Mouse (Mus musculus): Measurements from ENCODE around the gene Iscu. TPM values are rescaled to one million over a fixed set of nuclear protein-coding genes. Genes with fewer than 3 reads are reported as not detected.

Gene Iscu
- polyA plus RNA-seq, 1 experiment = 16.5 TPM

DNA sequence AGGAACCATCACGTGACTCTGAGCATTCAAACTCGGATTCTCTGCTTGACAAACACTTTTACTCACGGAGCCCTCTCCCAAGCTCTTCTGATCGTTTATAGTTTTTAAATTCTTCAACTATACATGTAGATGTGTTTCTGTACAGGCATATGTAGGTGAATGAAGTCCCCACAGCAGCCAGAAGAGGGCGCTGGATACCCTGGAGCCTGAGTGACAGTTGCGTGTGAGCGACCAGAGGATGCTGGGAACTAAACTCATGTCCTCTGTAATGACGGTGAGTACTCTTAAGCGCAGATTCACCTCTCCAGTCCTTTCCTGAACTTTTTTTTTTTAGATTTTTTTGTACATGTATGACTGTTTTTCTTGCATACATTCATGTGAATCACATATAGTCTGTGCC lies 41.1 kb downstream of the Iscu start:
- peaks cover 7% of the 10 kb centered on the region for H3K9me3 ChIP-seq (ENCODE audit: control insufficient read depth, low read length)
- peaks cover 5% of the 10 kb centered on the region for H3K4me1 ChIP-seq (ENCODE audit: control insufficient read depth)
- no peak overlapping the region for H3K4me3 ChIP-seq (replicated peaks)
- no peaks in the 10 kb centered on the region for H3K36me3 ChIP-seq (ENCODE audit: control insufficient read depth)
- no peak for TF ChIP-seq TAL1 (IDR thresholded peaks at IDR 0.05; ENCODE audit: low read length)
- TF ChIP-seq GATA1 (IDR thresholded peaks at IDR 0.05; ENCODE audit: low read length) = no peak
- H3K27me3 ChIP-seq (ENCODE audit: control insufficient read depth) = peaks cover 8% of the 10 kb centered on the region

DNA sequence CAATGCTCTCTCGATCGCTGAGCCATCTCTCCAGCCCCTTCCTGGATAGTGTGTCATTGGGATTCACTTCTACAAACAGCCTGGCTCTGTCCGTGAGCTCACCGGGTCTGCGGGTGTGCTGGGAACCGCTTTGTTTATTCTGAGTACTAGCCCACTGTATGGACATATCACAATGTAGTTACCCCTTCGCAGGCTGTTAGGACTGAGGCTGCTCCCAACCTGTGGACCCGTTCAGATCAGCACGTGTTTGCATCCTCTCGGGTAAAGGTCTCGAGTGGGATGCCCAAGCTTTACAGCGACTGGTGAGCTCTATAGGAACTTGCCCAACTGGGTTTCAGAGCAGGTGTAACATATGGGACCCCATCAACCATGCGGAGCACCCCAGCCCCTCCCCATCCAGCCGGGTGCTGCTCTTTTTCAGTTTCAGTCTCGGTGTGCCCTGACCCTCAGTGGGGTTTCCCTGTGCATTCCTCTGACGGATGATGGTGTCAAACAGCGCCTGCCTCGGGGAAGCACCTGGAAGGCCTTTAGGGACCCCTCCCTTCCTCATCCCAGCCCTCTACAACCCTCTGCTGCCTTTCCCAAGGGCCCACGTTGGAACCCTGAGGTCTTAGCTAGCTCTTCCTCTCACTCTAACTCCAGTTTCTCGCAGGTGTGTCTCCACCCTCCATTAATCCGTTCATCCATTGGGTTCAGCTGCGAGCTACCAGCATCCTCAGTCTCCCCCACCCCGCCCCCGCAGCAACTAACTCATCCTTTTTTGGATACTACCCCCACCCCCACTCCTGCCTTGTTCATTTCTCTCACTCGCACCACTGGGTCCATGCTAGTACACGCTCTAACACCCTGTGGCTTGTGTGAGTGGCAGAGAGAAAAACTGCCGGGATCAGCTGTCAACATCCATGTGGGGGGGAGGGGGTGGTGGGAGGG lies 41.8 kb downstream of the Iscu start:
- TF ChIP-seq TAL1 (IDR thresholded peaks at IDR 0.05; ENCODE audit: low read length) (no peak), GATA1 (IDR thresholded peaks at IDR 0.05; ENCODE audit: low read length) (no peak)
- peaks cover 7% of the 10 kb centered on the region for H3K9me3 ChIP-seq (ENCODE audit: control insufficient read depth, low read length)
- peaks cover 8% of the 10 kb centered on the region for H3K27me3 ChIP-seq (ENCODE audit: control insufficient read depth)
- H3K4me1 ChIP-seq (ENCODE audit: control insufficient read depth) = peaks cover 5% of the 10 kb centered on the region
- H3K4me3 ChIP-seq (replicated peaks) = no peak overlapping the region
- H3K36me3 ChIP-seq (ENCODE audit: control insufficient read depth) = no peaks in the 10 kb centered on the region

DNA sequence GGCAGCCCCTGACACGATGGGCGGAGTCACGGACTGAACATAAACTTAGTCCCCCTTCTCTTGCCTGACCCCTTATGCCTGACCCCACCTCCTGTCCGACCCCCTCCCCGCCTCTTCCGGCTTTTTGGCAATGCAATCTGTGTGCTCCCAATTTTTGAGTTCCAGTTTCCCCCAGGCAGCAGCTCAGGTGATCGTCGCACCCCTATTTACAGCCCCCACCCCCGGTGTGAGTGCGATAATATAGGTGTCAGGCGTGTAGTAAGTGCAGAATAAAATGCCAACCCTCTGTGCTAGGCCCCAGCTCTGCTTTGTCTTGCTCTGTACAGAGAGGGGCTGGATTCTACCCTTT lies 42.5 kb downstream of the Iscu start:
- no peak overlapping the region for H3K4me3 ChIP-seq (replicated peaks)
- no peaks in the 10 kb centered on the region for H3K36me3 ChIP-seq (ENCODE audit: control insufficient read depth)
- TF ChIP-seq TAL1 (IDR thresholded peaks at IDR 0.05; ENCODE audit: low read length) = no peak
- TF ChIP-seq GATA1 (IDR thresholded peaks at IDR 0.05; ENCODE audit: low read length) = no peak
- peaks cover 5% of the 10 kb centered on the region for H3K4me1 ChIP-seq (ENCODE audit: control insufficient read depth)
- H3K9me3 ChIP-seq (ENCODE audit: control insufficient read depth, low read length) = peaks cover 7% of the 10 kb centered on the region
- H3K27me3 ChIP-seq (ENCODE audit: control insufficient read depth) = peaks cover 8% of the 10 kb centered on the region

DNA sequence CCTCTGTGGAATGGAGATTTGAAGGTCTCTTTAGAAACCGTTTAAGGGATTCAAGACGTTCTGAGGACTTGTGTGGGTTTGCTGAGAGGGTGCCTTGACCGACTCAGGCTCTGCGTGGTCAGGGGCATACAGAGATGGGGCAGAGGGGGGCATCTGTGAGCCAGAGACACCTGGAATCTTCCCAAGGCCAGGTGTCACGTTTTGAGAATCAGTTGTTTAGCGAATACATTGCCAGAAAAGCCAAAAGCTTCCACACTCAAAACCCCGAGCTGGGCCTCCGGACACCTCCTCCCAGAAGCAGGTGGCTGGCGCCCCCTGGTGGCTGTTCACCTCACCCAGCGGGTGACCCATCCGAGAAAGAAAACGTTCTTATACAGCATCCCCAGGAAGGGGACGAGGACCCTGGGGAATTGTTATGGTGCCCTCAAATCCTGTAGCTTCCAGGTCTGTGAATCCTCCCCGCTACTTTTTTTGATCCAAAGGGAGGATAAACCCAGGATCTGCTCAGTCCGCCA lies 43.1 kb downstream of the Iscu start:
- TF ChIP-seq GATA1 (IDR thresholded peaks at IDR 0.05; ENCODE audit: low read length) (no peak), TAL1 (IDR thresholded peaks at IDR 0.05; ENCODE audit: low read length) (no peak)
- Histone ChIP-seq H3K36me3 (ENCODE audit: control insufficient read depth) (no peaks in the 10 kb centered on the region), H3K4me3 (replicated peaks) (no peak overlapping the region), H3K9me3 (ENCODE audit: control insufficient read depth, low read length) (peaks cover 7% of the 10 kb centered on the region), H3K4me1 (ENCODE audit: control insufficient read depth) (peaks cover 5% of the 10 kb centered on the region), H3K27me3 (ENCODE audit: control insufficient read depth) (peaks cover 8% of the 10 kb centered on the region)

DNA sequence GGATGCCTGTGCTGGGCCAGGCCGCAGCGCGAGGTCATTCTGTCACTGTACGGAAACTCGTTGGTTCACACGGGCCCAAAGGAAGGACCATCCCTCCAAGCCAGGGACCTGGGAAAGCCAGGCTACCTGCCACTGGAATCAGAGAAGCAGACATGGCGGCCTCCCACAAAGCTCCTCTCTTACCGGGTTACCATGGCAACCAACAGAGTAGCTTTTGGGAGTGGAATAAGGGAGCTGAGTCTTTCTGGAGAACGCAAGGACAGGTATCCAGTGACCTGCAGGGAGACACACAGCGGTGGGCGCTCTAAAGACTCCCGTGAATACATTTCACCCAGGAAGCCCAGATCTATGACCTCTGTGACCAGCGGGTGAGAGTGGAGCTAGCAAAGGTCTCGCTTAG lies 46.0 kb downstream of the Iscu start:
- Histone ChIP-seq H3K36me3 (ENCODE audit: control insufficient read depth) (no peaks in the 10 kb centered on the region), H3K4me3 (replicated peaks) (no peak overlapping the region), H3K4me1 (ENCODE audit: control insufficient read depth) (peaks cover 5% of the 10 kb centered on the region), H3K27me3 (ENCODE audit: control insufficient read depth) (peaks cover 8% of the 10 kb centered on the region), H3K9me3 (ENCODE audit: control insufficient read depth, low read length) (no peaks in the 10 kb centered on the region)
- no peak for TF ChIP-seq GATA1 (IDR thresholded peaks at IDR 0.05; ENCODE audit: low read length)
- no peak for TF ChIP-seq TAL1 (IDR thresholded peaks at IDR 0.05; ENCODE audit: low read length)

DNA sequence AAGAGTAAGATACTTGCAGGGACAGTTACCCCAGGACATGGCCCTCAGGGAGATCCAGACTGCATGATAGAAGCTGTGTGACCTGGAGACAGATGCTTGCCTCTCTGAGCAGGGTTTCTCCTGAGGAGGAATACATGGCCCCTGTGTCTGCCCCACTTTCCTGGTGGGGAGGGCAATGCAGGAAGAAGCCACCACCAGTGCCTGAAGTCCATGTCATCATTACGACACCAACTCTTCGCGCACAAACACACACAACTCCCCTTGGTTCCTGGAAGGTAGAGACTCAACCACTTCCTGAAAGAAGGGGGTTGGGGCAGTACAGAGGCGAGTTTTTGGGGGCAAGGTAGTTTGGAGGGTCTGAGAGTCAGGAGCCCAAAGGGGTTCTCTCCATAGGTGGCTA lies 51.7 kb downstream of the Iscu start:
- TF ChIP-seq TAL1 (IDR thresholded peaks at IDR 0.05; ENCODE audit: low read length) (no peak), GATA1 (IDR thresholded peaks at IDR 0.05; ENCODE audit: low read length) (no peak)
- H3K27me3 ChIP-seq (ENCODE audit: control insufficient read depth) = no peaks in the 10 kb centered on the region
- H3K9me3 ChIP-seq (ENCODE audit: control insufficient read depth, low read length) = no peaks in the 10 kb centered on the region
- no peaks in the 10 kb centered on the region for H3K36me3 ChIP-seq (ENCODE audit: control insufficient read depth)
- H3K4me1 ChIP-seq (ENCODE audit: control insufficient read depth) = peaks cover 11% of the 10 kb centered on the region
- no peak overlapping the region for H3K4me3 ChIP-seq (replicated peaks)

DNA sequence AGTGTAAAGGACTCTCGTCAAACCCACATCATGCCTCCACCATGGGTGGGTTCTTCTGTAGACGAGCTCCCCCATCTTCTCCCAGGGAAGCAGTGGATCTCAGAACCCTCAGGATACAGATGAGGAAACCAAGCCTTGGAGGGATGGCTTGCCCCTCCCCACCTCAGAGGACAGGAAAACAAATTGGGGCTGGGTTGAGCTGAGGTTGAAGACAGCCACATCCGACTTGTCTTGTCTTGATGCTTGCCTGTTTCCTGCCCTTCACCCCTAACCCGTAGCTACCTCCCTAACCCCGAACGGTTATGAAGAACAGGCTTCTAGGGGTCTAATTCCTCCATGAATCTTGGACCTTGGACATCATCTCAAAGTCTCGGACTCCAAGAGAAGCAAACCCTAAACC lies 53.0 kb downstream of the Iscu start:
- no peaks in the 10 kb centered on the region for H3K36me3 ChIP-seq (ENCODE audit: control insufficient read depth)
- H3K4me3 ChIP-seq (replicated peaks) = no peak overlapping the region
- peaks cover 19% of the 10 kb centered on the region for H3K4me1 ChIP-seq (ENCODE audit: control insufficient read depth)
- no peak for TF ChIP-seq TAL1 (IDR thresholded peaks at IDR 0.05; ENCODE audit: low read length)
- no peak for TF ChIP-seq GATA1 (IDR thresholded peaks at IDR 0.05; ENCODE audit: low read length)
- no peaks in the 10 kb centered on the region for H3K27me3 ChIP-seq (ENCODE audit: control insufficient read depth)
- H3K9me3 ChIP-seq (ENCODE audit: control insufficient read depth, low read length) = no peaks in the 10 kb centered on the region

DNA sequence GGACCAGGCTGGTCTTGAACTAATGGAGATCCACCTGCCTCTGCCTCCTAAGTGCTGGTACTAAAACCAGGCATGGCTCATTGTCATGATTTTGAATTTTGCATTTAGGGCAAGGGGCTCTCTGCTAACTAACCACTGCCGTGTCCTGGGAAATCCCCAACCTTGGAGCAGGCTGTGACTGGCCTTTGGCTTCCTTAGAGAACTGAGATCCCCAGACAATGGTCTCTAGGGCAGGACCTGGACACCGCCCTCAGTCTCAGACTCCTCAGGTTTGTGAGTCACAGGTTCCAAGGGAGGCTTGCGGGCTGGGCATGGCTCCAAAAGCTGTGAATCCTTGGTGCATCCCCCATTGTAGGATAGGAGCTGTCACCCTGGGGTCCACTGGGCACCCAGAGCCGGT lies 54.1 kb downstream of the Iscu start:
- Histone ChIP-seq H3K4me1 (ENCODE audit: control insufficient read depth) (peaks cover 22% of the 10 kb centered on the region), H3K27me3 (ENCODE audit: control insufficient read depth) (no peaks in the 10 kb centered on the region), H3K9me3 (ENCODE audit: control insufficient read depth, low read length) (no peaks in the 10 kb centered on the region), H3K36me3 (ENCODE audit: control insufficient read depth) (no peaks in the 10 kb centered on the region), H3K4me3 (replicated peaks) (no peak overlapping the region)
- TF ChIP-seq TAL1 (IDR thresholded peaks at IDR 0.05; ENCODE audit: low read length) (no peak), GATA1 (IDR thresholded peaks at IDR 0.05; ENCODE audit: low read length) (no peak)

Other genes starting within 250 kb of the Iscu start
- 0.03 TPM in 1 of 2 replicates, not detected in the other for gene Cmklr1, start 122.3 kb upstream of the Iscu start, polyA plus RNA-seq (2012)
- gene 1700069L16Rik, start 48.0 kb upstream of the Iscu start, polyA plus RNA-seq (2012) = not detected in 2 replicates
- gene Ficd, start 36.9 kb upstream of the Iscu start, polyA plus RNA-seq (2012) = 0.13 and 0.17 TPM in 2 replicates
- 2.2 and 3.0 TPM in 2 replicates for gene Sart3, start 238 bp upstream of the Iscu start, polyA plus RNA-seq (2012)
- 0.03 TPM in 2 replicates for gene Tmem119, start 27.8 kb downstream of the Iscu start, polyA plus RNA-seq (2012)
- gene Selplg, start 59.9 kb downstream of the Iscu start, polyA plus RNA-seq (2012) = 1.1 and 1.4 TPM in 2 replicates
- 2.0 and 2.4 TPM in 2 replicates for gene Coro1c, start 136.0 kb downstream of the Iscu start, polyA plus RNA-seq (2012)
- gene Ssh1, start 221.1 kb downstream of the Iscu start, polyA plus RNA-seq (2012) = 3.3 TPM in 2 replicates
- gene Dao, start 231.0 kb downstream of the Iscu start, polyA plus RNA-seq (2012) = not detected in 2 replicates